ENCODE assay signal across 23 mouse cellular contexts in genomic region chr13:54681291-54681690, GRCm38 (mm10). TPM values are rescaled to one million over a fixed set of nuclear protein-coding genes. Genes with fewer than 3 reads are reported as not detected.
A peak's percentile ranks its signal among the peaks of the same experiment; 100 is the strongest.
DNase-seq lines count a peak whose midpoint lies in the region; ATAC-seq and TF ChIP-seq lines count a peak whose summit lies in the region.
"Had no signal": no experiment of that assay in that cellular context is flagged by ENCODE, and none has a peak within 500 bp of the region (broad histone marks: within the 10 kb centered on the region; RNA-seq: fewer than 3 reads in every experiment).

No protein-coding gene starts in this region.

- peak; percentile 59 for ATAC-seq in erythroid progenitor cell, adult 5-6 weeks (replicated peaks; ENCODE audit: low FRiP score, poor library complexity, severe bottlenecking)
- ATAC-seq in liver, embryonic 15.5 days (ENCODE audit: insufficient read depth): no peak
- ATAC-seq in megakaryocyte, adult 5-6 weeks (ENCODE audit: poor library complexity, severe bottlenecking): no peak
- ATAC-seq in intestine, postnatal 0 days: no peak
- ATAC-seq: forebrain, embryonic 14.5 days; lung, postnatal 0 days; midbrain, embryonic 15.5 days; Patski had no signal

- no peaks in the 10 kb centered on the region for H3K9me3 ChIP-seq in liver, embryonic 15.5 days (replicated peaks)
- no peaks in the 10 kb centered on the region for H3K9me3 ChIP-seq in intestine, postnatal 0 days (ENCODE audit: control insufficient read depth)
- H3K9me3 ChIP-seq: kidney, embryonic 15.5 days; limb, embryonic 15.5 days; midbrain, embryonic 15.5 days had no signal

- 36% methylated on average over 8 of the region's 8 CpGs for WGBS in liver, embryonic 15.5 days (ENCODE audit: insufficient replicate concordance)
- WGBS in intestine, postnatal 0 days: 73% methylated on average over 8 of the region's 8 CpGs

- H3K36me3 ChIP-seq in liver, embryonic 15.5 days (replicated peaks): peaks cover 56% of the 10 kb centered on the region
- peaks cover 45% of the 10 kb centered on the region for H3K36me3 ChIP-seq in intestine, postnatal 0 days (ENCODE audit: control insufficient read depth, insufficient read depth)

- no peak for TF ChIP-seq CTCF in intestine, postnatal 0 days (IDR thresholded peaks at IDR 0.05; ENCODE audit: low read depth)

- peak overlapping the region; percentile 61 for H3K9ac ChIP-seq in liver, embryonic 15.5 days
- H3K9ac ChIP-seq in intestine, postnatal 0 days (ENCODE audit: low read depth, low read length): no peak overlapping the region
- H3K9ac ChIP-seq: hindbrain, embryonic 14.5 days; kidney, embryonic 15.5 days; limb, embryonic 15.5 days; midbrain, embryonic 15.5 days had no signal

- H3K27ac ChIP-seq in liver, embryonic 15.5 days (replicated peaks): peak overlapping the region; percentile 96
- no peak overlapping the region; the same call in 1 of the 2 replicates for H3K27ac ChIP-seq in intestine, postnatal 0 days (ENCODE audit: low read depth, low read length)
- H3K27ac ChIP-seq: hindbrain, embryonic 14.5 days; kidney, embryonic 15.5 days; limb, embryonic 15.5 days; midbrain, embryonic 15.5 days; stomach, postnatal 0 days had no signal

- peak; percentile 32 to 70 for DNase-seq in spleen, postnatal 4 days (ENCODE audit: low spot score in 2 of 2)
- no peak for DNase-seq in spleen, postnatal 14 days (ENCODE audit: low spot score in 2 of 2)
- no peak for DNase-seq in kidney, adult 9 months
- DNase-seq: adrenal gland, adult 8-10 months; cerebellum, adult 11 months; cerebellum, postnatal 10 days; gastrocnemius, postnatal 36 days; kidney, postnatal 4 days; right cerebral cortex, postnatal 14 days had no signal

- peak overlapping the region; percentile 53; the same call in 1 of the 2 replicates for H3K4me3 ChIP-seq in liver, embryonic 15.5 days (replicated peaks)
- no peak overlapping the region for H3K4me3 ChIP-seq in intestine, postnatal 0 days (ENCODE audit: low read depth, low read length)
- H3K4me3 ChIP-seq: kidney, embryonic 15.5 days; limb, embryonic 15.5 days; midbrain, embryonic 15.5 days; myocyte had no signal

- H3K4me2 ChIP-seq in liver, embryonic 15.5 days: peak overlapping the region; percentile 79
- H3K4me2 ChIP-seq in intestine, postnatal 0 days (replicated peaks; ENCODE audit: low read depth): no peak overlapping the region
- H3K4me2 ChIP-seq: hindbrain, embryonic 14.5 days; kidney, embryonic 15.5 days; limb, embryonic 15.5 days; midbrain, embryonic 15.5 days had no signal

- peaks cover 66% of the 10 kb centered on the region for H3K4me1 ChIP-seq in liver, embryonic 15.5 days (replicated peaks)
- H3K4me1 ChIP-seq in intestine, postnatal 0 days (replicated peaks; ENCODE audit: control insufficient read depth, insufficient read depth, low read length): peaks cover 4% of the 10 kb centered on the region; the same call in 1 of the 2 replicates

- no peaks in the 10 kb centered on the region for H3K27me3 ChIP-seq in liver, embryonic 15.5 days
- H3K27me3 ChIP-seq in intestine, postnatal 0 days (replicated peaks; ENCODE audit: control insufficient read depth, insufficient read depth, low read length): no peaks in the 10 kb centered on the region
- H3K27me3 ChIP-seq: kidney, embryonic 15.5 days; limb, embryonic 15.5 days; midbrain, embryonic 15.5 days; Patski had no signal

RNA-seq across cellular contexts. Expression of gene Rnf44, which starts 12.4 kb away (rescaled TPM):
- total RNA-seq in erythroid progenitor cell, adult 5-6 weeks (2015; ENCODE audit: low replicate concordance): 80.9 and 107 TPM in 2 replicates
- 17.1 and 62.3 TPM in 2 replicates for total RNA-seq in erythroid progenitor cell, adult 5-6 weeks (2017; ENCODE audit: low replicate concordance)
- 24.9 and 31.3 TPM in 2 replicates for polyA plus RNA-seq in liver, embryonic 15.5 days (2015; fragmentation: Nextera tagmentation; extraction: Ambion mirVana)
- 70.0 and 71.3 TPM in 2 replicates for total RNA-seq in megakaryocyte, adult 5-6 weeks (2015)
- total RNA-seq in megakaryocyte, adult 5-6 weeks (2017): 17.8 and 21.2 TPM in 2 replicates
- polyA plus RNA-seq in intestine, postnatal 0 days (2015; fragmentation: Nextera tagmentation; extraction: Ambion mirVana): 73.0 and 75.1 TPM in 2 replicates

RNA-seq across cellular contexts. Expression of gene Cdhr2, which starts 20.0 kb away (rescaled TPM):
- total RNA-seq in erythroid progenitor cell, adult 5-6 weeks (2015; ENCODE audit: low replicate concordance): not detected in 2 replicates
- total RNA-seq in erythroid progenitor cell, adult 5-6 weeks (2017; ENCODE audit: low replicate concordance): not detected in 2 replicates
- 16.6 and 19.9 TPM in 2 replicates for polyA plus RNA-seq in liver, embryonic 15.5 days (2015; fragmentation: Nextera tagmentation; extraction: Ambion mirVana)
- total RNA-seq in megakaryocyte, adult 5-6 weeks (2015): not detected in 2 replicates
- not detected in 2 replicates for total RNA-seq in megakaryocyte, adult 5-6 weeks (2017)
- 267 and 292 TPM in 2 replicates for polyA plus RNA-seq in intestine, postnatal 0 days (2015; fragmentation: Nextera tagmentation; extraction: Ambion mirVana)
- total RNA-seq: adrenal gland, adult 8-10 months; gastrocnemius, postnatal 36 days; heart, postnatal 25 days had no signal
- polyA plus RNA-seq: limb, embryonic 15.5 days; lung, postnatal 0 days; myocyte; Patski had no signal

RNA-seq across cellular contexts. Expression of gene Faf2, which starts 59.7 kb away (rescaled TPM):
- total RNA-seq in erythroid progenitor cell, adult 5-6 weeks (2015; ENCODE audit: low replicate concordance): 30.2 and 37.5 TPM in 2 replicates
- 27.1 and 41.9 TPM in 2 replicates for total RNA-seq in erythroid progenitor cell, adult 5-6 weeks (2017; ENCODE audit: low replicate concordance)
- 28.5 and 28.9 TPM in 2 replicates for polyA plus RNA-seq in liver, embryonic 15.5 days (2015; fragmentation: Nextera tagmentation; extraction: Ambion mirVana)
- total RNA-seq in megakaryocyte, adult 5-6 weeks (2015): 23.1 and 32.6 TPM in 2 replicates
- total RNA-seq in megakaryocyte, adult 5-6 weeks (2017): 36.1 and 38.9 TPM in 2 replicates
- polyA plus RNA-seq in intestine, postnatal 0 days (2015; fragmentation: Nextera tagmentation; extraction: Ambion mirVana): 43.9 and 45.9 TPM in 2 replicates

Comparison
In these comparisons a context has a peak if more than half of its experiments do, and no peak if none do; other contexts are left out.
1. DNase-seq: peak in spleen, postnatal 4 days (2 of 2); none in spleen, postnatal 14 days (0 of 2) and kidney, adult 9 months (single experiment).